In the genomic region with DNA sequence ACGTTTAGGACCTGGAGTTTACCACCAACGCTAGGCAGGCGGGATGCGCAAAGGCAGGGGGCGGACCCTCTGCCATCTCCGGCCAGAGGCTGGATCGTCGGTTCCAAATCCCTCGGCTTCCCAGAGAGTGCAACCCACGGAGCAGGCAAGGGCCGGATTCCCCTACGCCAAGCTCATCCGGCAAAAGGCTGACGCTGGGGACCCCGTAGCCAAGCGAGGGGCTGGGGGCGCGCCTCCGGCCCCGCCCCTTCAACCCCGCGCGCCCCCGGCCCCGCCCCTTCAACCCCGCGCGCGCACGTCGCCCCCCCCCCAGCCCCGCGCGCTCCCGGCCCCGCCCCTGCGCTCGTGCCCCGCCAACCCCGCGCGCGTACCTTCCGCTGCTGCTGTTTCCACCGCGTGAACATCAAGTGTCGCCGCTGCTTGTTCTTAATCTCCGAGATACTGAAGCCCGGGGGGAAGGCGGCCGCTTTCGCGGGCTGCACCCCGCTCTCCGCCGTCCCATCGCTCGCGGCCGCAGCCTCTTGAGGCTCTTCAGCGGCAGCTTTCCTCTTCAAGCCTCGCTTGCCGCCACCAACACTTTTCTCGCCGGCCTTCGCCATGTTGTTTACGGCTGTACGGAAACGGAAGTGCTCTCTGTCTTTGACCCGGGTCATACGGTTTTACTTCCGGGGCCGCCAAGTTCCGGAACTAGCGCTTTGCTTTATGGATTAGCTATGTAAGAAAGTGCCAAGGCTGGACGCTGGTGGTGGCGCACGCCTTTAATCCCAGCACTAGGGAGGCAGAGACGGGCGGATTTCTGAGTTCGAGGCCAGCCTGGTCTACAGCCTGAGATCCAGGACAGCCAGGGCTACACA, we compare ENCODE assay signal across 8 mouse cellular contexts. TPM values are rescaled to one million over a fixed set of nuclear protein-coding genes. Genes with fewer than 3 reads are reported as not detected.
DNase-seq lines count a peak whose midpoint lies in the region; ATAC-seq lines count a peak whose summit lies in the region.

TSS of gene Rpf1 (minus strand) at position 632 of the 854 bp plus-strand sequence.

- H3K4me2 ChIP-seq in kidney, embryonic 15.5 days, result peak within 1 kb of the TSS; percentile 74

- H3K4me1 ChIP-seq in heart, embryonic 10.5 days, result peaks cover 2% of the 10 kb centered on the region; the same call in 1 of the 2 replicates
- H3K4me1 ChIP-seq in kidney, embryonic 15.5 days, result peaks cover 5% of the 10 kb centered on the region; the same call in 1 of the 2 replicates

- H3K27me3 ChIP-seq in heart, embryonic 10.5 days (ENCODE audit: insufficient read depth, poor library complexity, severe bottlenecking), result no peaks in the 10 kb centered on the region
- no peaks in the 10 kb centered on the region for H3K27me3 ChIP-seq in kidney, embryonic 15.5 days

- no peaks in the 10 kb centered on the region for H3K9me3 ChIP-seq in heart, embryonic 10.5 days
- H3K9me3 ChIP-seq in kidney, embryonic 15.5 days (replicated peaks), result no peaks in the 10 kb centered on the region

- H3K4me3 ChIP-seq in heart, embryonic 10.5 days, result peak within 1 kb of the TSS; percentile 80
- peak within 1 kb of the TSS; percentile 90 for H3K4me3 ChIP-seq in kidney, embryonic 15.5 days (replicated peaks)

- WGBS in heart, embryonic 10.5 days, result under 1% methylated on average over 66 of the region's 82 CpGs
- WGBS in kidney, embryonic 15.5 days, result under 1% methylated on average over 62 of the region's 82 CpGs

- H3K9ac ChIP-seq in kidney, embryonic 15.5 days, result peak within 1 kb of the TSS; percentile 87

- peak within 1 kb of the TSS; percentile 97 for H3K27ac ChIP-seq in heart, embryonic 10.5 days
- H3K27ac ChIP-seq in kidney, embryonic 15.5 days, result peak within 1 kb of the TSS; percentile 99

- peak; percentile 99 for ATAC-seq in erythroblast, adult 5-6 weeks (replicated peaks; ENCODE audit: low FRiP score, poor library complexity, severe bottlenecking)
- peak; percentile 97 for ATAC-seq in kidney, embryonic 15.5 days (replicated peaks; ENCODE audit: low FRiP score)
- peak; percentile 96 for ATAC-seq in monocyte, adult 5-6 weeks (replicated peaks; ENCODE audit: insufficient number of reproducible peaks, low FRiP score, low TSS enrichment, poor library complexity, severe bottlenecking)

- peak; percentile 89 to 91 for DNase-seq in B cell, adult 2 months
- peak; percentile 97 for DNase-seq in brain, adult 2 months (ENCODE audit: low read depth, low spot score)
- DNase-seq in heart, embryonic 10.5 days (ENCODE audit: low spot score), result peak; percentile 97
- peak; percentile 88 for DNase-seq in liver
- DNase-seq in spleen, postnatal 4 days (ENCODE audit: low spot score in 2 of 2), result peak; percentile 84 to 90

- H3K36me3 ChIP-seq in heart, embryonic 10.5 days, result peaks cover 26% of the 10 kb centered on the region
- H3K36me3 ChIP-seq in kidney, embryonic 15.5 days, result peaks cover 22% of the 10 kb centered on the region

RNA-seq across cellular contexts. Expression of gene Rpf1, which starts in this region (rescaled TPM):
- total RNA-seq in erythroblast, adult 5-6 weeks (2015; ENCODE audit: low replicate concordance), result 18.4 and 34.9 TPM in 2 replicates
- 46.6 and 47.1 TPM in 2 replicates for total RNA-seq in erythroblast, adult 5-6 weeks (2017; ENCODE audit: low replicate concordance)
- 45.0 and 57.3 TPM in 2 replicates for polyA plus RNA-seq in heart, embryonic 10.5 days (2016; fragmentation: Nextera tagmentation; extraction: Ambion mirVana)
- polyA plus RNA-seq in kidney, embryonic 15.5 days (2015; fragmentation: Nextera tagmentation; extraction: Ambion mirVana), result 60.3 and 64.3 TPM in 2 replicates
- total RNA-seq in monocyte, adult 5-6 weeks (2017), result 86.9 to 101 TPM (median 94.6 TPM) in 3 replicates

Comparison
In these comparisons a context has a peak if more than half of its experiments do, and no peak if none do; other contexts are left out.
1. Peak in every context shown above with its lines: DNase-seq, ATAC-seq, H3K4me3 ChIP-seq and H3K27ac ChIP-seq.